In genomic region chr7:99267251-99267896, GRCm38 (mm10) we compare ENCODE assay signal across 8 mouse cellular contexts. TPM values are rescaled to one million over a fixed set of nuclear protein-coding genes. Genes with fewer than 3 reads are reported as not detected.
A peak's percentile ranks its signal among the peaks of the same experiment; 100 is the strongest.
DNase-seq lines count a peak whose midpoint lies in the region; ATAC-seq and TF ChIP-seq lines count a peak whose summit lies in the region.

Gene Map6, plus strand, starts transcription at chr7:99267447.

- peak; percentile 2; the same call in 1 of the 2 replicates for ATAC-seq in heart, embryonic 16.5 days (replicated peaks; ENCODE audit: extremely low read depth, insufficient read depth, low FRiP score)
- ATAC-seq in embryonic facial prominence, embryonic 15.5 days (ENCODE audit: insufficient number of reproducible peaks, low FRiP score, low TSS enrichment, low read depth): 0 out of 2 replicates have a peak, but pooled peaks have one; percentile 11
- peak; percentile 35 for ATAC-seq in intestine, embryonic 15.5 days
- no peak for ATAC-seq in liver, embryonic 15.5 days (ENCODE audit: insufficient read depth)

- H3K9ac ChIP-seq in heart, embryonic 16.5 days (ENCODE audit: low read length): peak within 1 kb of the TSS; percentile 41; the same call in 1 of the 2 replicates
- peak within 1 kb of the TSS; percentile 23 for H3K9ac ChIP-seq in embryonic facial prominence, embryonic 15.5 days
- peak within 1 kb of the TSS; percentile 39 for H3K9ac ChIP-seq in intestine, embryonic 15.5 days
- H3K9ac ChIP-seq in liver, embryonic 15.5 days: no peak within 1 kb of the TSS

- no peaks in the 10 kb centered on the region for H3K9me3 ChIP-seq in heart, embryonic 16.5 days (replicated peaks; ENCODE audit: control insufficient read depth, low read length)
- H3K9me3 ChIP-seq in embryonic facial prominence, embryonic 15.5 days (replicated peaks): no peaks in the 10 kb centered on the region
- H3K9me3 ChIP-seq in intestine, embryonic 15.5 days: no peaks in the 10 kb centered on the region
- no peaks in the 10 kb centered on the region for H3K9me3 ChIP-seq in liver, embryonic 15.5 days (replicated peaks)

- no peak for TF ChIP-seq CTCF in olfactory bulb, adult 2 months (IDR thresholded peaks at IDR 0.05; ENCODE audit: insufficient read depth, low read depth, low read length)

- DNase-seq in heart, adult 11 months: no peak
- peak; percentile 10 for DNase-seq in adrenal gland, postnatal 25 days
- DNase-seq in urinary bladder, postnatal 36 days (ENCODE audit: low spot score in 2 of 2): no peak

- no peaks in the 10 kb centered on the region for H3K36me3 ChIP-seq in heart, embryonic 16.5 days (ENCODE audit: control insufficient read depth, insufficient read depth)
- no peaks in the 10 kb centered on the region for H3K36me3 ChIP-seq in embryonic facial prominence, embryonic 15.5 days
- no peaks in the 10 kb centered on the region for H3K36me3 ChIP-seq in intestine, embryonic 15.5 days
- H3K36me3 ChIP-seq in liver, embryonic 15.5 days (replicated peaks): no peaks in the 10 kb centered on the region

- H3K27ac ChIP-seq in heart, embryonic 16.5 days (ENCODE audit: low read length): no peak within 1 kb of the TSS
- no peak within 1 kb of the TSS for H3K27ac ChIP-seq in embryonic facial prominence, embryonic 15.5 days (replicated peaks)
- H3K27ac ChIP-seq in intestine, embryonic 15.5 days: no peak within 1 kb of the TSS
- no peak within 1 kb of the TSS for H3K27ac ChIP-seq in liver, embryonic 15.5 days (replicated peaks)
- H3K27ac ChIP-seq in olfactory bulb, adult 2 months (ENCODE audit: insufficient read depth, low read depth, low read length): peak within 1 kb of the TSS; percentile 89

- peak; percentile 66 for TF ChIP-seq POLR2A in olfactory bulb, adult 2 months (IDR thresholded peaks at IDR 0.05; ENCODE audit: insufficient read depth, low read depth, low read length)

- 1% methylated on average over 34 of the region's 34 CpGs for WGBS in heart, embryonic 16.5 days
- WGBS in embryonic facial prominence, embryonic 15.5 days: 1% methylated on average over 34 of the region's 34 CpGs
- 2% methylated on average over 34 of the region's 34 CpGs for WGBS in intestine, embryonic 15.5 days
- WGBS in liver, embryonic 15.5 days (ENCODE audit: insufficient replicate concordance): under 1% methylated on average over 34 of the region's 34 CpGs
- under 1% methylated on average over 34 of the region's 34 CpGs for WGBS in olfactory bulb, adult 2 months

- H3K27me3 ChIP-seq in heart, embryonic 16.5 days (ENCODE audit: control insufficient read depth, insufficient read depth, low read length): peaks cover 52% of the 10 kb centered on the region
- H3K27me3 ChIP-seq in embryonic facial prominence, embryonic 15.5 days: peaks cover 61% of the 10 kb centered on the region
- peaks cover 53% of the 10 kb centered on the region for H3K27me3 ChIP-seq in intestine, embryonic 15.5 days (replicated peaks)
- peaks cover 73% of the 10 kb centered on the region for H3K27me3 ChIP-seq in liver, embryonic 15.5 days

- H3K4me1 ChIP-seq in heart, embryonic 16.5 days (ENCODE audit: control insufficient read depth, insufficient read depth, low read length): peaks cover 26% of the 10 kb centered on the region
- H3K4me1 ChIP-seq in embryonic facial prominence, embryonic 15.5 days: peaks cover 25% of the 10 kb centered on the region
- H3K4me1 ChIP-seq in intestine, embryonic 15.5 days (replicated peaks): peaks cover 22% of the 10 kb centered on the region
- H3K4me1 ChIP-seq in liver, embryonic 15.5 days (replicated peaks): 0 out of 2 replicates have a peak, but pooled peaks cover 5% of the 10 kb centered on the region
- peaks cover 16% of the 10 kb centered on the region for H3K4me1 ChIP-seq in olfactory bulb, adult 2 months (ENCODE audit: control insufficient read depth, insufficient read depth, low read length)

- H3K4me3 ChIP-seq in heart, embryonic 16.5 days (ENCODE audit: low read length): peak within 1 kb of the TSS; percentile 60
- peak within 1 kb of the TSS; percentile 51 for H3K4me3 ChIP-seq in embryonic facial prominence, embryonic 15.5 days (replicated peaks)
- H3K4me3 ChIP-seq in intestine, embryonic 15.5 days (replicated peaks): peak within 1 kb of the TSS; percentile 49
- peak within 1 kb of the TSS; percentile 36 for H3K4me3 ChIP-seq in liver, embryonic 15.5 days (replicated peaks)
- peak within 1 kb of the TSS; percentile 74 for H3K4me3 ChIP-seq in olfactory bulb, adult 2 months (ENCODE audit: insufficient read depth, low read depth, low read length)

- peak within 1 kb of the TSS; percentile 85 for H3K4me2 ChIP-seq in heart, embryonic 16.5 days (ENCODE audit: low read depth, low read length)
- H3K4me2 ChIP-seq in embryonic facial prominence, embryonic 15.5 days (replicated peaks): peak within 1 kb of the TSS; percentile 90
- peak within 1 kb of the TSS; percentile 95 for H3K4me2 ChIP-seq in intestine, embryonic 15.5 days (replicated peaks)
- peak within 1 kb of the TSS; percentile 54 for H3K4me2 ChIP-seq in liver, embryonic 15.5 days

RNA-seq across cellular contexts. Expression of gene Map6, which starts in this region (rescaled TPM):
- polyA plus RNA-seq in heart, embryonic 16.5 days (2015; fragmentation: Nextera tagmentation; extraction: Ambion mirVana): 2.2 and 2.8 TPM in 2 replicates
- total RNA-seq in adrenal gland, postnatal 25 days (2021): 6.7 and 8.8 TPM in 2 replicates
- polyA plus RNA-seq in embryonic facial prominence, embryonic 15.5 days (2015; fragmentation: Nextera tagmentation; extraction: Ambion mirVana): 9.3 and 11.0 TPM in 2 replicates
- 6.1 and 6.8 TPM in 2 replicates for polyA plus RNA-seq in intestine, embryonic 15.5 days (2015; fragmentation: Nextera tagmentation; extraction: Ambion mirVana)
- polyA plus RNA-seq in liver, embryonic 15.5 days (2015; fragmentation: Nextera tagmentation; extraction: Ambion mirVana): 0.12 and 0.18 TPM in 2 replicates
- not detected in 2 replicates for polyA plus RNA-seq in olfactory bulb, adult 2 months (2012; ENCODE audit: insufficient read depth, insufficient read length, low replicate concordance, missing spikeins)
